Mouse (Mus musculus) spleen, adult 18-20 months (tissue): ENCODE results near the gene Usp44.
"Not testable (repeated sequence)": the region's sequence is repeated elsewhere in the genome, so short reads cannot be mapped to it uniquely, and the experiment has no call there.

Source experiments
- DNase-seq, 2 experiments: peaks; one replicate each; pipeline ENCODE4 v3.0.0; 2022; ENCODE audit warnings: mixed read lengths in 2 of 2

Gene Usp44

GRCm38 (mm10) chr10:93830931-93831729 lies at the start of gene Usp44:
Usp44 (plus strand) TSS chr10:93831555.
- DNase-seq: no peak

- no peak for DNase-seq
These were observed 47.9 kb upstream of the Usp44 start for GRCm38 (mm10) chr10:93783216-93784013.

- no peak for DNase-seq
These were observed 31.5 kb upstream of the Usp44 start for GRCm38 (mm10) chr10:93799711-93800362.

- DNase-seq: no peak
These were observed 31.0 kb upstream of the Usp44 start for GRCm38 (mm10) chr10:93800363-93800722.

- DNase-seq: no peak
These were observed 30.5 kb upstream of the Usp44 start for GRCm38 (mm10) chr10:93800895-93801294.

GRCm38 (mm10) chr10:93803199-93803598 lies 28.2 kb upstream of the Usp44 start:
- no peak for DNase-seq

- not testable (repeated sequence) for DNase-seq
These were observed 21.9 kb upstream of the Usp44 start for GRCm38 (mm10) chr10:93809438-93809837.

- no peak for DNase-seq
These were observed 20.7 kb upstream of the Usp44 start for GRCm38 (mm10) chr10:93810590-93811185.

GRCm38 (mm10) chr10:93812098-93812497 lies 19.3 kb upstream of the Usp44 start:
- no peak for DNase-seq

- peak in 1 of 2 experiments; percentile 45 for DNase-seq
These were observed 18.5 kb upstream of the Usp44 start for GRCm38 (mm10) chr10:93812774-93813415.

GRCm38 (mm10) chr10:93813755-93814154 lies 17.6 kb upstream of the Usp44 start:
- DNase-seq: no peak

GRCm38 (mm10) chr10:93818661-93819060 lies 12.7 kb upstream of the Usp44 start:
- DNase-seq: peak in 1 of 2 experiments; percentile 53

- no peak for DNase-seq
These were observed 1.2 kb upstream of the Usp44 start for GRCm38 (mm10) chr10:93829898-93830831.

GRCm38 (mm10) chr10:93831730-93832574 lies 597 bp downstream of the Usp44 start:
- no peak for DNase-seq

- DNase-seq: no peak
These were observed 1.5 kb downstream of the Usp44 start for GRCm38 (mm10) chr10:93832811-93833210.

GRCm38 (mm10) chr10:93833370-93833698 lies 2.0 kb downstream of the Usp44 start:
- DNase-seq: no peak

- peak; percentile 27 to 47 for DNase-seq
These were observed 2.5 kb downstream of the Usp44 start for GRCm38 (mm10) chr10:93833699-93834393.

- DNase-seq: no peak
These were observed 3.0 kb downstream of the Usp44 start for GRCm38 (mm10) chr10:93834394-93834745.

GRCm38 (mm10) chr10:93835115-93835514 lies 3.8 kb downstream of the Usp44 start:
- not testable (repeated sequence) for DNase-seq

GRCm38 (mm10) chr10:93846706-93847105 lies 15.4 kb downstream of the Usp44 start:
- DNase-seq: no peak
